Mouse (Mus musculus) ES-E14 (cell line): ENCODE results near the gene Zfp846.

ENCODE experiments used
- MAFK ChIP-seq: IDR thresholded peaks from 2 replicates; pipeline ENCODE4 v1.6.1; 2014; ENCODE audit warnings: mild to moderate bottlenecking, low read depth, low read length, inconsistent platforms; ENCODE audit not compliant: insufficient read depth
- ZC3H11A ChIP-seq: IDR thresholded peaks from 2 replicates; pipeline ENCODE4 v1.6.1; 2012; ENCODE audit warnings: low read depth, mild to moderate bottlenecking, inconsistent platforms, low read length, borderline replicate concordance

DNA sequence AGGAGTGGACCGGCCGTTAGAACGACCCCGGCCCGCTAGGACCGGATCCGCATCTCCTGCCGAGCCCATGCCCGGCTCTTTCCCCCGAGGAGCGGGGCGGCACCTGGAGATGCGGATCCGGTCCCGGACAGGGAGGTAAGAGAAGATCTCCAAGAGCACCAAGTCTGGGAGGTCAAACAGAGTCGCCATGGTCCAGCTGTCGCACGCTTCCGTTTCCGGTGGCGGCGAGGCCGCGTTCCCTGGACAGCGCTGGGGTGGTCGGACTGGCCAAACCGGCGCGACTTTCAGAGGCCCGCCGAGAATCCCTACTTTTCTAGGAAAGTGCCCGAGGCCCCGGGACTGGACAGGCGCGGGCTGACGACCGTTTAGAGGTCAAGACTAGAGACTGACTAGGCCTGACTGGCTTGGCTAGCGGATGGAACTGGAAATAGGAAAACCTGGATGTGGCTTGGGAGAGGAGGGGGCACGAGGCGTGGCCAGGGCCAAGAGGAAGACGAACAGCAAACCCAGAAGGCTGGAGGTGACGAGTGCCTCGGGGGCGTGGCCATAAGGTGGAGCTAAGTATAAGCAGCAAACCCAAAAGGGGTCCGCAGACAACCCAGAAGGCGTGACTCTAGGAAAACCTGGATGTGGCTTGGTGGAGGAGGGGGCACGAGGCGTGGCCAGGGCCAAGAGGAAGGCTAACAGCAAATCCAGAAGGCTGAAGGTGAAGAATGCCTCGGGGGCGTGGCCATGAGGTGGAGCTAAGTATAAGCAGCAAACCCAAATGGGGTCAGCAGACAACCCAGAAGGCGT, 61.2 kb downstream of the Zfp846 start, which contains the start of gene Ubl5:
- TF ChIP-seq ZC3H11A (no peak), MAFK (no peak)
